ENCODE assay signal across 23 mouse cellular contexts in genomic region chr3:51628977-51629376, GRCm38 (mm10). TPM values are rescaled to one million over a fixed set of nuclear protein-coding genes. Genes with fewer than 3 reads are reported as not detected.
"Had no signal": no experiment of that assay in that cellular context is flagged by ENCODE, and none has a peak within 500 bp of the region (broad histone marks: within the 10 kb centered on the region; RNA-seq: fewer than 3 reads in every experiment).

No protein-coding gene starts in this region.

- DNase-seq: kidney, adult 11 months; kidney, adult 8-10 months; kidney, postnatal 14 days; layer of hippocampus, adult 9-11 months; liver; lung, adult 18-20 months; lung, postnatal 10 days; lung, postnatal 36 days; thymus, postnatal 36 days had no signal

- H3K36me3 ChIP-seq: kidney, embryonic 15.5 days; limb, embryonic 10.5 days; limb, embryonic 13.5 days; liver, embryonic 12.5 days; liver, embryonic 15.5 days; lung, embryonic 15.5 days; midbrain, embryonic 12.5 days; midbrain, embryonic 15.5 days; neural tube, embryonic 13.5 days had no signal

- ATAC-seq: liver, embryonic 12.5 days; midbrain, embryonic 15.5 days had no signal

- H3K27me3 ChIP-seq: kidney, embryonic 15.5 days; limb, embryonic 13.5 days; liver, embryonic 12.5 days; liver, embryonic 15.5 days; lung, embryonic 15.5 days; midbrain, embryonic 12.5 days; midbrain, embryonic 15.5 days; neural tube, embryonic 13.5 days had no signal

- H3K4me2 ChIP-seq: kidney, embryonic 15.5 days; limb, embryonic 13.5 days; liver, embryonic 12.5 days; liver, embryonic 15.5 days; lung, embryonic 15.5 days; midbrain, embryonic 12.5 days; midbrain, embryonic 15.5 days; neural tube, embryonic 13.5 days had no signal

- H3K27ac ChIP-seq: kidney, embryonic 15.5 days; layer of hippocampus, adult 2 months; limb, embryonic 10.5 days; limb, embryonic 13.5 days; liver, embryonic 12.5 days; liver, embryonic 15.5 days; lung, embryonic 15.5 days; midbrain, embryonic 12.5 days; midbrain, embryonic 15.5 days; neural tube, embryonic 13.5 days had no signal

- H3K4me3 ChIP-seq: kidney, embryonic 15.5 days; layer of hippocampus, adult 2 months; limb, embryonic 10.5 days; limb, embryonic 13.5 days; liver, embryonic 12.5 days; liver, embryonic 15.5 days; lung, embryonic 15.5 days; midbrain, embryonic 12.5 days; midbrain, embryonic 15.5 days; myocyte; neural tube, embryonic 13.5 days had no signal

- H3K4me1 ChIP-seq: liver, embryonic 12.5 days; liver, embryonic 15.5 days; lung, embryonic 15.5 days; midbrain, embryonic 12.5 days; midbrain, embryonic 15.5 days; neural tube, embryonic 13.5 days had no signal

- H3K9ac ChIP-seq: kidney, embryonic 15.5 days; limb, embryonic 13.5 days; liver, embryonic 12.5 days; liver, embryonic 15.5 days; lung, embryonic 15.5 days; midbrain, embryonic 12.5 days; midbrain, embryonic 15.5 days; neural tube, embryonic 13.5 days had no signal

- H3K9me3 ChIP-seq: limb, embryonic 10.5 days; liver, embryonic 15.5 days; midbrain, embryonic 15.5 days had no signal

RNA-seq across cellular contexts. Expression of gene Mgst2, which starts 31.2 kb away (rescaled TPM):
- total RNA-seq: layer of hippocampus, adult 2 months; layer of hippocampus, postnatal 25 days; left cerebral cortex, adult 18-20 months; left cerebral cortex, postnatal 25 days had no signal
